Comparison of ENCODE assay signal across 8 mouse cellular contexts in the genomic region with DNA sequence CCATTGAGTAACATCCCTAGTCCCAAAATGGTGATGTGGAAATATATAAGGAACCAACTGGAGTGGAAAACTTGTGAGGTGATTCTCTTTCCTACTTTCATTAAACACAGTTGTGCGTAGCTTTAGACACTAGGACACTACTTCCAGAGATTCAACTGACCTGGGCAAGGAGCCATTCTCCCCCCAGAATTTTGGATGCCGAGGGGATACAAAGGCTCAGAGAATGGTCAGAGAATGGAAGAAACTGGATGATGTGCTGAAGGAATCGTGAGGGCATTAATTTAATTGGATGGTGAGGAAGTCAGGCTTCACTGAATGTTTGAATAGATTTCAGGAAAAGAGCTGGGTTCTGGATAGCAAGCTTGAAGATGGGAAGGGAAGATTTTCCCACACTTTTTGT. TPM values are rescaled to one million over a fixed set of nuclear protein-coding genes. Genes with fewer than 3 reads are reported as not detected.
DNase-seq lines count a peak whose midpoint lies in the region; ATAC-seq and TF ChIP-seq lines count a peak whose summit lies in the region.

No protein-coding gene starts in this region.

- TF ChIP-seq CTCF in cerebellum, adult 2 months (IDR thresholded peaks at IDR 0.05; ENCODE audit: borderline replicate concordance, insufficient read depth, low read depth, low read length): no peak
- TF ChIP-seq CTCF in stomach, postnatal 0 days (IDR thresholded peaks at IDR 0.05; ENCODE audit: low read depth): no peak

- no peak for TF ChIP-seq POLR2A in cerebellum, adult 2 months (IDR thresholded peaks at IDR 0.05; ENCODE audit: borderline replicate concordance, insufficient read depth, low read length)

- H3K9ac ChIP-seq in liver, embryonic 11.5 days (ENCODE audit: low read depth, low read length): peak overlapping the region; percentile 98
- H3K9ac ChIP-seq in stomach, postnatal 0 days (ENCODE audit: low read length): peak overlapping the region; percentile 100

- H3K36me3 ChIP-seq in liver, embryonic 11.5 days (ENCODE audit: control insufficient read depth, insufficient read depth, low read length): no peaks in the 10 kb centered on the region
- H3K36me3 ChIP-seq in stomach, postnatal 0 days (ENCODE audit: control insufficient read depth, insufficient read depth, low read length): no peaks in the 10 kb centered on the region

- 2% methylated on average over 3 of the region's 3 CpGs for WGBS in cerebellum, adult 2 months
- 46% methylated on average over 3 of the region's 3 CpGs for WGBS in liver, embryonic 11.5 days
- WGBS in stomach, postnatal 0 days: 19% methylated on average over 3 of the region's 3 CpGs

- peak overlapping the region; percentile 66 for H3K4me2 ChIP-seq in liver, embryonic 11.5 days
- H3K4me2 ChIP-seq in stomach, postnatal 0 days (replicated peaks; ENCODE audit: low read depth): peak overlapping the region; percentile 73

- DNase-seq in cerebellum, adult 2 months: peak in 1 of 2 experiments; percentile 38
- DNase-seq in cerebellum, postnatal 36 days: no peak
- DNase-seq in retina, embryonic 14.5 days (ENCODE audit: low spot score): peak; percentile 10
- no peak for DNase-seq in retina, postnatal 1 day
- DNase-seq in liver, embryonic 11.5 days (ENCODE audit: low spot score): no peak
- no peak for DNase-seq in stomach, postnatal 0 days (ENCODE audit: low spot score)
- no peak for DNase-seq in layer of hippocampus, adult 9-10 months (ENCODE audit: low spot score)
- DNase-seq in ovary, postnatal 36 days (ENCODE audit: low spot score): no peak

- no peaks in the 10 kb centered on the region for H3K27me3 ChIP-seq in cerebellum, adult 2 months (ENCODE audit: control insufficient read depth, insufficient read depth, low read length)
- no peaks in the 10 kb centered on the region for H3K27me3 ChIP-seq in liver, embryonic 11.5 days (replicated peaks; ENCODE audit: control insufficient read depth, insufficient read depth, low read length)
- H3K27me3 ChIP-seq in stomach, postnatal 0 days (ENCODE audit: control insufficient read depth, insufficient read depth, low read length): no peaks in the 10 kb centered on the region

- no peak for TF ChIP-seq EP300 in stomach, postnatal 0 days (optimal IDR thresholded peaks at IDR 0.05)

- H3K4me3 ChIP-seq in cerebellum, adult 2 months (replicated peaks; ENCODE audit: insufficient read depth, low read depth, low read length): peak overlapping the region; percentile 74
- H3K4me3 ChIP-seq in liver, embryonic 11.5 days (ENCODE audit: low read depth, low read length): peak overlapping the region; percentile 98
- peak overlapping the region; percentile 82 for H3K4me3 ChIP-seq in stomach, postnatal 0 days (ENCODE audit: low read depth, low read length)

- H3K27ac ChIP-seq in cerebellum, adult 2 months (ENCODE audit: insufficient read depth, low read length): 0 out of 2 replicates have a peak overlapping the region, but pooled peaks have one; percentile 20
- peak overlapping the region; percentile 99; the same call in 1 of the 2 replicates for H3K27ac ChIP-seq in liver, embryonic 11.5 days (ENCODE audit: low read depth, low read length)
- H3K27ac ChIP-seq in stomach, postnatal 0 days (replicated peaks): peak overlapping the region; percentile 100

- ATAC-seq in liver, embryonic 11.5 days (replicated peaks; ENCODE audit: low FRiP score): no peak
- ATAC-seq in stomach, postnatal 0 days (ENCODE audit: low FRiP score, low TSS enrichment): no peak

- peaks cover 4% of the 10 kb centered on the region; the same call in 1 of the 2 replicates for H3K4me1 ChIP-seq in cerebellum, adult 2 months (ENCODE audit: control insufficient read depth, insufficient read depth, low read length)
- peaks cover 22% of the 10 kb centered on the region for H3K4me1 ChIP-seq in liver, embryonic 11.5 days (replicated peaks; ENCODE audit: control insufficient read depth, insufficient read depth, low read length)
- H3K4me1 ChIP-seq in stomach, postnatal 0 days (replicated peaks; ENCODE audit: control insufficient read depth, insufficient read depth): no peaks in the 10 kb centered on the region

- no peaks in the 10 kb centered on the region for H3K9me3 ChIP-seq in liver, embryonic 11.5 days (ENCODE audit: control insufficient read depth, low read length)
- no peaks in the 10 kb centered on the region for H3K9me3 ChIP-seq in stomach, postnatal 0 days (ENCODE audit: control insufficient read depth, low read length)

RNA-seq across cellular contexts. Expression of a gene that starts 1.5 kb away (rescaled TPM):
- 36.6 and 37.9 TPM in 2 replicates for polyA plus RNA-seq in cerebellum, adult 2 months (2012; rRNA removed)
- 14.8 and 17.8 TPM in 2 replicates for polyA plus RNA-seq in liver, embryonic 11.5 days (2014; fragmentation: Nextera tagmentation; extraction: Ambion mirVana)
- 6.9 and 9.0 TPM in 2 replicates for polyA plus RNA-seq in stomach, postnatal 0 days (2015; fragmentation: Nextera tagmentation; extraction: Ambion mirVana)

Comparison
In these comparisons a context has a peak if more than half of its experiments do, and no peak if none do; other contexts are left out.
1. H3K27ac ChIP-seq: peak in every context shown above with its lines; median percentile 100 in stomach, postnatal 0 days; 99 in liver, embryonic 11.5 days; 20 in cerebellum, adult 2 months.